Comparison of ENCODE assay signal across 8 mouse cellular contexts in genomic region chr8:106058731-106059612, GRCm38 (mm10). TPM values are rescaled to one million over a fixed set of nuclear protein-coding genes. Genes with fewer than 3 reads are reported as not detected.
DNase-seq lines count a peak whose midpoint lies in the region; ATAC-seq and TF ChIP-seq lines count a peak whose summit lies in the region.

Gene Nfatc3 (plus strand): TSS chr8:106058840.

- peak within 1 kb of the TSS; percentile 73 for H3K4me2 ChIP-seq in hindbrain, postnatal 0 days (ENCODE audit: low read depth, low read length)

- peak within 1 kb of the TSS; percentile 87 for H3K9ac ChIP-seq in hindbrain, postnatal 0 days (replicated peaks; ENCODE audit: low read length)

- peak; percentile 99 for DNase-seq in ZHBTc4 (ENCODE audit: low read depth, low spot score)
- DNase-seq in gastrocnemius, adult 2 months = peak; percentile 99
- peak; percentile 99 for DNase-seq in hindbrain, postnatal 0 days (ENCODE audit: low spot score)
- DNase-seq in left cerebral cortex, adult 2 months (ENCODE audit: extremely low spot score in 1 of 2, low spot score in 2 of 2) = peak; percentile 95 to 96
- peak; percentile 92 to 93 for DNase-seq in right cerebral cortex, adult 2 months (ENCODE audit: low spot score in 2 of 2)
- DNase-seq in urinary bladder, postnatal 14 days (ENCODE audit: low spot score) = peak; percentile 98

- no peak for TF ChIP-seq CTCF in gastrocnemius, adult 2 months (IDR thresholded peaks at IDR 0.05)
- TF ChIP-seq CTCF in hindbrain, postnatal 0 days (IDR thresholded peaks at IDR 0.05; ENCODE audit: low read depth) = no peak
- TF ChIP-seq CTCF in left cerebral cortex, adult 2 months (IDR thresholded peaks at IDR 0.05) = no peak

- no peaks in the 10 kb centered on the region for H3K9me3 ChIP-seq in hindbrain, postnatal 0 days (ENCODE audit: low read length)

- WGBS in hindbrain, postnatal 0 days = 2% methylated on average over 50 of the region's 52 CpGs

- H3K4me1 ChIP-seq in hindbrain, postnatal 0 days (ENCODE audit: insufficient read depth, low read length) = peaks cover 10% of the 10 kb centered on the region; the same call in 1 of the 2 replicates

- H3K27me3 ChIP-seq in hindbrain, postnatal 0 days (ENCODE audit: insufficient read depth, low read length) = no peaks in the 10 kb centered on the region

- intact Hi-C loops in gastrocnemius, adult 2 months (cut with DNase I) = no loop called here
- intact Hi-C loops in left cerebral cortex, adult 2 months (cut with DNase I) = no loop called here

- H3K4me3 ChIP-seq in gastrocnemius, adult 2 months = peak within 1 kb of the TSS; percentile 98
- peak within 1 kb of the TSS; percentile 94 for H3K4me3 ChIP-seq in hindbrain, postnatal 0 days (ENCODE audit: low read length)
- H3K4me3 ChIP-seq in left cerebral cortex, adult 2 months = peak within 1 kb of the TSS; percentile 89

- peak; percentile 84 for ATAC-seq in common myeloid progenitor, adult 5-6 weeks (replicated peaks; ENCODE audit: low read depth, poor library complexity, severe bottlenecking)
- peak; percentile 99 for ATAC-seq in hindbrain, postnatal 0 days
- ATAC-seq in megakaryocyte, adult 5-6 weeks (ENCODE audit: poor library complexity, severe bottlenecking) = peak; percentile 81

- H3K27ac ChIP-seq in gastrocnemius, adult 2 months = peak within 1 kb of the TSS; percentile 99
- H3K27ac ChIP-seq in hindbrain, postnatal 0 days = peak within 1 kb of the TSS; percentile 90
- H3K27ac ChIP-seq in left cerebral cortex, adult 2 months = peak within 1 kb of the TSS; percentile 82

- no peaks in the 10 kb centered on the region for H3K36me3 ChIP-seq in hindbrain, postnatal 0 days (ENCODE audit: insufficient read depth, low read length)

RNA-seq across cellular contexts. Expression of gene Nfatc3, which starts in this region (rescaled TPM):
- total RNA-seq in common myeloid progenitor, adult 5-6 weeks (2017) = 37.3 and 47.8 TPM in 2 replicates
- 10 to 100 TPM; 24.9 to 28.7 TPM for total RNA-seq in gastrocnemius, adult 2 months (2021)
- total RNA-seq in hindbrain, postnatal 0 days (2014; rRNA removed) = 14.0 and 24.0 TPM in 2 replicates
- polyA plus RNA-seq in hindbrain, postnatal 0 days (2015; fragmentation: Nextera tagmentation; extraction: Ambion mirVana) = 2.8 and 2.9 TPM in 2 replicates
- 10 to 100 TPM; 12.1 to 13.4 TPM for total RNA-seq in left cerebral cortex, adult 2 months (2021)
- 104 and 108 TPM in 2 replicates for total RNA-seq in megakaryocyte, adult 5-6 weeks (2015)
- 26.5 and 38.4 TPM in 2 replicates for total RNA-seq in megakaryocyte, adult 5-6 weeks (2017)

Comparison
In these comparisons a context has a peak if more than half of its experiments do, and no peak if none do; other contexts are left out.
1. Peak in every context shown above with its lines: DNase-seq, ATAC-seq, H3K4me3 ChIP-seq and H3K27ac ChIP-seq.